Mouse (Mus musculus): Measurements from ENCODE around the gene Opcml.

Gene Opcml

GRCm38 (mm10) chr9:28642766-28643165 is 852.2 kb downstream of the Opcml start:
- CTCF ChIA-PET, result no interaction called here

- CTCF ChIA-PET, result no interaction called here
Observed at GRCm38 (mm10) chr9:28644063-28644462, 853.5 kb downstream of the Opcml start.

GRCm38 (mm10) chr9:28650089-28650488 is 859.5 kb downstream of the Opcml start:
- CTCF ChIA-PET, result no interaction called here

GRCm38 (mm10) chr9:28659996-28660395 is 869.4 kb downstream of the Opcml start:
- CTCF ChIA-PET, result no interaction called here

GRCm38 (mm10) chr9:28662882-28663281 is 872.3 kb downstream of the Opcml start:
- CTCF ChIA-PET, result no interaction called here

GRCm38 (mm10) chr9:28680309-28680708 is 889.7 kb downstream of the Opcml start:
- CTCF ChIA-PET, result no interaction called here

GRCm38 (mm10) chr9:28681252-28682037 is 890.9 kb downstream of the Opcml start:
- CTCF ChIA-PET, result no interaction called here

- CTCF ChIA-PET, result no interaction called here
Observed at GRCm38 (mm10) chr9:28683951-28684470, 893.4 kb downstream of the Opcml start.

GRCm38 (mm10) chr9:28686942-28687611 is 896.5 kb downstream of the Opcml start:
- CTCF ChIA-PET, result no interaction called here

GRCm38 (mm10) chr9:28690134-28690533 is 899.6 kb downstream of the Opcml start:
- CTCF ChIA-PET, result no interaction called here

- CTCF ChIA-PET, result no interaction called here
Observed at GRCm38 (mm10) chr9:28705796-28706195, 915.2 kb downstream of the Opcml start.

- CTCF ChIA-PET, result no interaction called here
Observed at GRCm38 (mm10) chr9:28714544-28714943, 924.0 kb downstream of the Opcml start.

- CTCF ChIA-PET, result no interaction called here
Observed at GRCm38 (mm10) chr9:28720186-28720585, 929.6 kb downstream of the Opcml start.

- CTCF ChIA-PET, result no interaction called here
Observed at GRCm38 (mm10) chr9:28731811-28732602, 941.4 kb downstream of the Opcml start.

- CTCF ChIA-PET, result no interaction called here
Observed at GRCm38 (mm10) chr9:28737955-28738354, 947.4 kb downstream of the Opcml start.

- CTCF ChIA-PET, result no interaction called here
Observed at GRCm38 (mm10) chr9:28738451-28738860, 947.9 kb downstream of the Opcml start.

GRCm38 (mm10) chr9:28744771-28745170 is 954.2 kb downstream of the Opcml start:
- CTCF ChIA-PET, result no interaction called here

- CTCF ChIA-PET, result no interaction called here
Observed at GRCm38 (mm10) chr9:28748902-28749301, 958.3 kb downstream of the Opcml start.

GRCm38 (mm10) chr9:28752908-28753307 is 962.3 kb downstream of the Opcml start:
- CTCF ChIA-PET, result no interaction called here

GRCm38 (mm10) chr9:28756841-28757451 is 966.4 kb downstream of the Opcml start:
- CTCF ChIA-PET, result no interaction called here

- CTCF ChIA-PET, result no interaction called here
Observed at GRCm38 (mm10) chr9:28761460-28761859, 970.9 kb downstream of the Opcml start.

- CTCF ChIA-PET, result no interaction called here
Observed at GRCm38 (mm10) chr9:28764149-28764548, 973.6 kb downstream of the Opcml start.
